Mouse (Mus musculus) erythroblast, embryonic 14.5 days (primary cell): ENCODE results near the gene Pacrg. TPM values are rescaled to one million over a fixed set of nuclear protein-coding genes. Genes with fewer than 3 reads are reported as not detected.

Source experiments
- H3K27me3 ChIP-seq: 2 replicates; pipeline ENCODE4 v1.6.1; 2012; ENCODE audit warnings: inconsistent platforms; ENCODE audit not compliant: control insufficient read depth
- H3K36me3 ChIP-seq: 2 replicates; pipeline ENCODE4 v1.6.1; 2012; ENCODE audit warnings: mild to moderate bottlenecking, inconsistent platforms; ENCODE audit not compliant: control insufficient read depth
- H3K4me1 ChIP-seq: 2 replicates; pipeline ENCODE4 v1.6.1; 2012; ENCODE audit warnings: inconsistent platforms; ENCODE audit not compliant: control insufficient read depth
- H3K4me3 ChIP-seq: replicated peaks from 2 replicates; pipeline ENCODE3; 2012; ENCODE audit warnings: moderate library complexity, mild to moderate bottlenecking, inconsistent platforms
- H3K9me3 ChIP-seq: 2 replicates; pipeline ENCODE4 v1.6.1; 2012; ENCODE audit warnings: low read length, inconsistent platforms, mixed read lengths; ENCODE audit not compliant: control insufficient read depth
- GATA1 ChIP-seq: IDR thresholded peaks from 2 replicates; pipeline ENCODE4 v1.6.1; 2012; ENCODE audit warnings: low read length, inconsistent platforms, mixed read lengths
- TAL1 ChIP-seq: IDR thresholded peaks from 3 replicates; pipeline ENCODE4 v1.6.1; 2012; ENCODE audit warnings: low read length, inconsistent platforms, mixed read lengths
- polyA plus RNA-seq: library from polyadenylated mRNA; stranded (reverse); fragments of >175 nt; gene quantifications from 2 replicates; pipeline ENCODE4 v1.2.3, GENCODE M21; 2012

Gene Pacrg
- polyA plus RNA-seq, 1 experiment, result not detected

GRCm38 (mm10) chr17:10583301-10583700, 256.8 kb downstream of the Pacrg start:
- H3K27me3 ChIP-seq, result no peaks in the 10 kb centered on the region
- H3K4me3 ChIP-seq, result no peak overlapping the region
- no peaks in the 10 kb centered on the region for H3K4me1 ChIP-seq
- no peaks in the 10 kb centered on the region for H3K36me3 ChIP-seq
- H3K9me3 ChIP-seq, result no peaks in the 10 kb centered on the region
- TF ChIP-seq GATA1 (no peak), TAL1 (no peak)

- TF ChIP-seq GATA1, result no peak
- TF ChIP-seq TAL1, result no peak
- no peaks in the 10 kb centered on the region for H3K4me1 ChIP-seq
- H3K9me3 ChIP-seq, result no peaks in the 10 kb centered on the region
- no peak overlapping the region for H3K4me3 ChIP-seq
- H3K27me3 ChIP-seq, result no peaks in the 10 kb centered on the region
- H3K36me3 ChIP-seq, result no peaks in the 10 kb centered on the region
Measured at GRCm38 (mm10) chr17:10575306-10575705, 264.8 kb downstream of the Pacrg start.

DNA sequence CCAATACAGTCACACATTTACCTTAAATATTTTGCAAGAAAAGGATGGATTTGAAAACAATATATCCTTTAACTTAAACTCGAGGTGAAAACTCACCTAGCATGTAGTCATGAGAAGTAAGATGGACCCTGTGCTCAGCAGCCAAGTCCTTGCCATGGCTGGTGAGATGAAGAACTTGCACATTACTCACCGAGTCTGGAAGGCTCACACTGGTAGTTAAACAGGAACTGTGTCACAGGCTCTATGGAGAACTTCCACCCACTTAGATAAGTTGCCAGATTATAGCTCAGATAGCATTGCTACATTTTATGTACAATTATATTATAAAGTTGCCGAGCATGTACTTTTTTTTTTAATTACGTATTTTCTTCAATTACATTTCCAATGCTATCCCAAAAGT, 267.7 kb downstream of the Pacrg start:
- no peaks in the 10 kb centered on the region for H3K4me1 ChIP-seq
- no peak for TF ChIP-seq GATA1
- no peak for TF ChIP-seq TAL1
- no peaks in the 10 kb centered on the region for H3K36me3 ChIP-seq
- H3K27me3 ChIP-seq, result no peaks in the 10 kb centered on the region
- no peaks in the 10 kb centered on the region for H3K9me3 ChIP-seq
- H3K4me3 ChIP-seq, result no peak overlapping the region

DNA sequence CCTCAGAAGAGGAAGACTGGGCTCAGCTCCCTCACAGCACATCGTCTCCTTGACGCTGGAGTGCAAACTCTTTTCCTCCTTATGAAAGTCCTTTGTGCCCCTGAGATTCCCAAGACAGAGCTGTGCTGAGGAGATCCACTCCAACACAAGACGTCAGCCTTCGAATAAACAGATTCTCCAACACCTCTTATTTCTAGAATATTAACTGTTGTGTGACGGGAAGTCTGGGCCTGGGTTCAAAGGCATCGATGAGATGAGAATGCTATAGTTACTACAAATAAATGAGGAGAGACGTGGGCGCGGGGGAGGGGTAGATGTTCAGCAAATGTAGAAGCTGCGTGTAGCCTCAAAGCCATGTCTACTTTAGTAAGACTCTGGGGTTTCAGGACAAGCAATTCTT, 270.8 kb downstream of the Pacrg start:
- TF ChIP-seq GATA1 (no peak), TAL1 (no peak)

DNA sequence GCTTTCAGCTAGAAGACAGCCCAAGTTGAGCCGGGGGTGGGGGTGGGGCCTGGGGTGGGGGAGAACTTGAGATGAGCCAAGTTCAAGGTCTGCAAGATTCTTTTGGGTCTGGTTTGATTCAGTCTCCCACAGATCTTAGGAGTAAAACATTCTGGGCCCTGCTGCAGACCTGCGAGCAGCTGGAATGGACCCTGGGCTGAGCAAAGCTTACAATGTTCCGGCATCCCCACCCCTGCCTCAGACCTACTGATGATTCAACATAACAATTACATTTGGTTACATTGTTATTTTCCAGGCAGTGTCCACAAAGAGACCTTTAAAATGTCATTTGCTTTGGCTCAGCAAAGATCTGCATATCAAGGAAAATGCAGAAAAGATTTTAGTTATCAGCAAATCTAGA, 272.7 kb downstream of the Pacrg start:
- H3K27me3 ChIP-seq, result no peaks in the 10 kb centered on the region
- no peaks in the 10 kb centered on the region for H3K36me3 ChIP-seq
- no peak overlapping the region for H3K4me3 ChIP-seq
- no peak for TF ChIP-seq TAL1
- no peak for TF ChIP-seq GATA1
- H3K4me1 ChIP-seq, result no peaks in the 10 kb centered on the region
- H3K9me3 ChIP-seq, result no peaks in the 10 kb centered on the region

More for the DNA sequence above, 270.8 kb downstream of the Pacrg start:
- Histone ChIP-seq H3K36me3 (no peaks in the 10 kb centered on the region), H3K9me3 (no peaks in the 10 kb centered on the region), H3K27me3 (no peaks in the 10 kb centered on the region), H3K4me1 (no peaks in the 10 kb centered on the region), H3K4me3 (no peak overlapping the region)

- no peaks in the 10 kb centered on the region for H3K9me3 ChIP-seq
- no peaks in the 10 kb centered on the region for H3K36me3 ChIP-seq
- no peak overlapping the region for H3K4me3 ChIP-seq
- no peak for TF ChIP-seq GATA1
- no peaks in the 10 kb centered on the region for H3K27me3 ChIP-seq
- no peaks in the 10 kb centered on the region for H3K4me1 ChIP-seq
Measured at GRCm38 (mm10) chr17:10564191-10564590, 275.9 kb downstream of the Pacrg start.

- no peak overlapping the region for H3K4me3 ChIP-seq
- H3K4me1 ChIP-seq, result no peaks in the 10 kb centered on the region
- no peaks in the 10 kb centered on the region for H3K9me3 ChIP-seq
- TF ChIP-seq GATA1 (no peak), TAL1 (no peak)
- no peaks in the 10 kb centered on the region for H3K27me3 ChIP-seq
- H3K36me3 ChIP-seq, result no peaks in the 10 kb centered on the region
Measured at GRCm38 (mm10) chr17:10562871-10563270, 277.2 kb downstream of the Pacrg start.

- TF ChIP-seq TAL1, result no peak
- no peak for TF ChIP-seq GATA1
- H3K4me1 ChIP-seq, result no peaks in the 10 kb centered on the region
- no peaks in the 10 kb centered on the region for H3K9me3 ChIP-seq
- H3K36me3 ChIP-seq, result no peaks in the 10 kb centered on the region
- no peaks in the 10 kb centered on the region for H3K27me3 ChIP-seq
- no peak overlapping the region for H3K4me3 ChIP-seq
Measured at GRCm38 (mm10) chr17:10560053-10560452, 280.1 kb downstream of the Pacrg start.

- Histone ChIP-seq H3K4me1 (no peaks in the 10 kb centered on the region), H3K36me3 (no peaks in the 10 kb centered on the region), H3K4me3 (no peak overlapping the region), H3K27me3 (no peaks in the 10 kb centered on the region), H3K9me3 (no peaks in the 10 kb centered on the region)
- TF ChIP-seq GATA1 (no peak), TAL1 (no peak)
Measured at GRCm38 (mm10) chr17:10558671-10559070, 281.4 kb downstream of the Pacrg start.

DNA sequence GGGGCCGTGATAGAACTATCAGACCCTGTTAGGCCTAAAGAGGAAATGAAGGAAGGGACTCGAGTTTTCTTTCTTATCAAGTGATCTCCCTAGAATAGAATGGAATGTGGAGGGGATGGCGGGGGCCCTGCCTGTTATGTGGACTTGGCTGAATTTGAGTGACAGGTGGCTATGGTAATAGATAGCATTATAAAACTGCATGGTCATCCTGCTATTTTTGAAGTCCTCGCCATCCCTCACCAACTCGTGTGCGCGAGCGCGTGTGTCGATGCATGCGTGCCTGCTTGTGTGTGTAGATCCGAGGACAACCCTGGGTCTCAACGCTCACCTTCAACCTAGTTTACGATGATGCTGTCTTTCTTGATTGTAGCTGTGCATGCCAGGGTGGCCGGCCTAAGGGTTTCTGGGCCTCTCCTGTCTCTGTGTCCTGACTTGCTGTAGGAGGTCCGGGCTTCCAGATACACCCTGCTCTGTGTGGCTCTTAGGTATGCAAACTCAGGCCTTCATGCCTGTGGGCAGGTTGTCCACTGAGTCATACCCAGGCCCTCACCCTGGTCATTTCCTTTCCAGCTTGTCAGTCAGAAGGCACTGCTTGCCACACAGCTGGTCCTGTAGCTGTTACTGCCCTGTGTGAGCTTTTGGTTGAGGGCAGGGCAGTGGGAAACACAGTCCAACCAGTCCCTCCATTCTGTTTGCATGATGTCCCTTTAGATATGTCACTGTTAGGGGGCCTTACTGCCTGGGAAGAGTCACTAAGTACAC, 287.6 kb downstream of the Pacrg start:
- TF ChIP-seq GATA1, result no peak
- TF ChIP-seq TAL1, result no peak
- no peaks in the 10 kb centered on the region for H3K36me3 ChIP-seq
- H3K27me3 ChIP-seq, result no peaks in the 10 kb centered on the region

More for the DNA sequence above, 287.6 kb downstream of the Pacrg start:
- Histone ChIP-seq H3K9me3 (no peaks in the 10 kb centered on the region), H3K4me1 (no peaks in the 10 kb centered on the region), H3K4me3 (no peak overlapping the region)
